Mouse (Mus musculus) cerebellum, adult 9-11 months (tissue): ENCODE data around the gene Ptprh.
A peak's percentile ranks its signal among the peaks of the same experiment; 100 is the strongest.

Experiments
- DNase-seq: peaks from one replicate; pipeline ENCODE4 v3.0.0; 2022

The Ptprh gene

DNA sequence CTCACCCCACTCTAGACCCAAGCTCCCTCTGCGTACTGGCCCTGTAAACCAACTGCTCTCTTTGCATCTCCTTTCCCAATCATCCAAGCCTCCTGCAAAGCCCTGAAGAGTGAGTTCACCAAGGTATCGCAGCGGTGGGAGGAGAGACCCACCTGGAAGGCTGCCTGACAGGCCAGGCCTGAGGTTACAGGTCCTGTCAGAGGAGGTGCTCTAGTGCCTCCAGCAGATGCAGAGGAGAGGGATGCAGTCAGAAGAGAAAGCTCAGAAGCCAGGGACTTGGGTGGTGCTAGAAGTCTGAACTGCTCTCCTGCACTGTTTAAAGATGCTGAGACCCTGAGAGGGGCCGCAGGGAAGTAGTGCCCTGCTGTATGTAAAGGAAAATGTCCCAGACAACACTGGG, 104.8 kb downstream of the Ptprh start:
- DNase-seq, result peak; percentile 34
